Mouse (Mus musculus): ENCODE results near the gene Pam. TPM values are rescaled to one million over a fixed set of nuclear protein-coding genes. Genes with fewer than 3 reads are reported as not detected.

The Pam gene
- polyA plus RNA-seq, 1 experiment from 2014 or later = 34.4 TPM

DNA sequence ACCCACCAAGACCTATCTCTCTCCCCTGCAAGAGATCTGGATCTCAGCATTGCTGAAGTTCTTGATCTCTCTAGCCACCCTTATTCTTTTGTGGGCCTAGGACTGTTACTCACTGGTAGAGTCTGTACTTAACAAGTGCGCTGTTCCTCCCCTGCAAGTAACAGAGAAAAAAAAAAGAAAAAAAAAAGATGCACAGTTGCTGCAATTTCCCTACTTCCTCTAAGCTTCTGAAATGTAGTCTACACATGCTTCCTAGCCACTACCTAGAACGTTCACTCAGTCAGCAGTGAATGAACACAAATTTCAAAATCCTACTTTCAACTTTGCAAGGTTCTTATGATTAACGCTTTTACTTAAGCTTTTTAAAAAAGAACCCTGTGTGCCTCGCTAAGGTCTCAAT is 42.7 kb downstream of the Pam start:
- Histone ChIP-seq H3K4me1 (replicated peaks; ENCODE audit: control insufficient read depth, insufficient read depth, low read length) (peaks cover 14% of the 10 kb centered on the region), H3K9me3 (ENCODE audit: control insufficient read depth, low read length) (no peaks in the 10 kb centered on the region), H3K9ac (no peak overlapping the region), H3K27ac (no peak overlapping the region), H3K36me3 (replicated peaks; ENCODE audit: control insufficient read depth, insufficient read depth) (no peaks in the 10 kb centered on the region), H3K4me2 (replicated peaks) (no peak overlapping the region), H3K4me3 (replicated peaks; ENCODE audit: low read length) (no peak overlapping the region), H3K27me3 (ENCODE audit: control insufficient read depth, insufficient read depth, low read length) (no peaks in the 10 kb centered on the region)
- ATAC-seq (ENCODE audit: low FRiP score) (no peak), DNase-seq (ENCODE audit: low spot score) (no peak)
- 95% methylated on average over 4 of the region's 4 CpGs for WGBS

DNA sequence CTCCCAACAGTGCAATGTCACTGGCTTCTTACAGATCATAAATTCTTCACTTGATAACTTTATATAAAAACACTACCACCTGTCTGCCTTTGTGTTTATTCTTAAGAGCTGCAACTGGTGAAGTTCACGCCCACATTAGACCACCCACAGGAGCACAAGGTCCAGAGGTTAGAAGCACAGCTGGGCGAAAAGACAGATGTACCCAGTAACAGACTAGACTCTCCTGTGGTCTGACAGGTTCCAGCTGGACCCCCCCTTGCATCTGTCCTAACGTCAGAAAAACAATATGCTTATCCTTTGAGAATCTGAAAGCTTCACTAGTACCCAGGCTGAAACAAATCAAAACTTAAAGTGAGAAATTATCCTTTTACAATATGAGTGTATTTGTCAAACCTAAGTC is 44.4 kb downstream of the Pam start:
- H3K36me3 ChIP-seq (replicated peaks; ENCODE audit: control insufficient read depth, insufficient read depth) = no peaks in the 10 kb centered on the region
- ATAC-seq (ENCODE audit: low FRiP score) = no peak
- DNase-seq (ENCODE audit: low spot score) = no peak
- no peak overlapping the region for H3K4me3 ChIP-seq (replicated peaks; ENCODE audit: low read length)
- H3K27me3 ChIP-seq (ENCODE audit: control insufficient read depth, insufficient read depth, low read length) = no peaks in the 10 kb centered on the region
- H3K27ac ChIP-seq = no peak overlapping the region
- WGBS = 51% methylated on average over 3 of the region's 3 CpGs
- H3K9ac ChIP-seq = no peak overlapping the region
- no peak overlapping the region for H3K4me2 ChIP-seq (replicated peaks)
- H3K9me3 ChIP-seq (ENCODE audit: control insufficient read depth, low read length) = no peaks in the 10 kb centered on the region
- H3K4me1 ChIP-seq (replicated peaks; ENCODE audit: control insufficient read depth, insufficient read depth, low read length) = peaks cover 20% of the 10 kb centered on the region

- ATAC-seq (ENCODE audit: low FRiP score) (no peak), DNase-seq (ENCODE audit: low spot score) (no peak)
- 71% methylated on average over 7 of the region's 7 CpGs for WGBS
- no peak overlapping the region for H3K4me2 ChIP-seq (replicated peaks)
- peaks cover 20% of the 10 kb centered on the region for H3K4me1 ChIP-seq (replicated peaks; ENCODE audit: control insufficient read depth, insufficient read depth, low read length)
- no peak overlapping the region for H3K9ac ChIP-seq
- H3K36me3 ChIP-seq (replicated peaks; ENCODE audit: control insufficient read depth, insufficient read depth) = no peaks in the 10 kb centered on the region
- no peaks in the 10 kb centered on the region for H3K27me3 ChIP-seq (ENCODE audit: control insufficient read depth, insufficient read depth, low read length)
- 0 out of 2 replicates have a peak overlapping the region, but pooled peaks have one; percentile 79 for H3K27ac ChIP-seq
- no peak overlapping the region for H3K4me3 ChIP-seq (replicated peaks; ENCODE audit: low read length)
- H3K9me3 ChIP-seq (ENCODE audit: control insufficient read depth, low read length) = no peaks in the 10 kb centered on the region
Observed at GRCm38 (mm10) chr1:98049756-98050155, 45.7 kb downstream of the Pam start.

GRCm38 (mm10) chr1:98048218-98048801 is 47.1 kb downstream of the Pam start:
- peak; percentile 54 for ATAC-seq (ENCODE audit: low FRiP score)
- DNase-seq (ENCODE audit: low spot score) = peak; percentile 29
- H3K4me1 ChIP-seq (replicated peaks; ENCODE audit: control insufficient read depth, insufficient read depth, low read length) = peaks cover 20% of the 10 kb centered on the region
- 15% methylated on average over 5 of the region's 5 CpGs for WGBS
- H3K9me3 ChIP-seq (ENCODE audit: control insufficient read depth, low read length) = no peaks in the 10 kb centered on the region
- peak overlapping the region; percentile 40 for H3K4me2 ChIP-seq (replicated peaks)
- no peaks in the 10 kb centered on the region for H3K36me3 ChIP-seq (replicated peaks; ENCODE audit: control insufficient read depth, insufficient read depth)
- no peaks in the 10 kb centered on the region for H3K27me3 ChIP-seq (ENCODE audit: control insufficient read depth, insufficient read depth, low read length)
- peak overlapping the region; percentile 47 for H3K9ac ChIP-seq
- peak overlapping the region; percentile 79 for H3K27ac ChIP-seq
- H3K4me3 ChIP-seq (replicated peaks; ENCODE audit: low read length) = no peak overlapping the region

DNA sequence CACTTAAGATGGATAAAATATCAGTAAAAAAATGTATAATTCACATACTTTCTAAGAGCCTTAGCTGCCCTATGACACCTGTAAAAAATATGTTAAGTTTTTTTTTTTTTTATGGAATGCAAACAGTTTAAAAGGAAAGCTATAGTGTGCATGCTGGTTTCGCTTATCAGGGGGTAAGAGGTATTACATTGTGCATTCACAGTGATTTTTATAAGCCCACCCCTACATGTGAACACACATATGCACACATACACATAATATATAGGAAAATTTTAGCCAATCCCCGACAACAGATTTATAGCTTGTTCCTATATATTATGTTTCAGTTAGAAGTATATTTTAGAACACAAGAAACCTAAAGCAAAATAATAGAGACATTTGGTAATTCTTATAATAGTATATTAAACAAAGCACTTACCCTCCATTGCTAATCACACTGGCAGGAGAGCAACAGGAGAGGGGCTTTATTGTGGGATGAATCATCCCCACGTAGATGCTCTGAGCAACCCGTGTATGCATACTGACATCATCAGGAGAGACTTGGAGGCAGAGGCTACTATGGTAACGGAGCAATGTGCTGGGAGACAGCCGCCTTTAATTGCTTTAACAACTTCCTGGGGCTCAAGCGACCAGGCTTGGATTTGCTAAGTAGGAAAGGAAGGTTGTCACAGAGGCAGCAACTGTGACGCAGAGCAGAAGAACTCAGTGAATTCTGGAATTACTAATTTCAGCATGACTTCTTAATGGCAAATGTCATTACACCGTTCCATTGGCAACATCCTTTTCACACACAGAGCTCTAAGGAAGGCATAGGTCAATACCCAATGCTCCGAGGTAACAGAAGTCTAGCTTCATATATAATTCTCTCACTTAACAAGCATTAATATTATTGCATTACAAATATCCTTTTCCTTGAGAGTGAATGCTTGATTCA is 47.9 kb downstream of the Pam start:
- Histone ChIP-seq H3K4me1 (replicated peaks; ENCODE audit: control insufficient read depth, insufficient read depth, low read length) (peaks cover 20% of the 10 kb centered on the region), H3K27ac (peak overlapping the region; percentile 79), H3K27me3 (ENCODE audit: control insufficient read depth, insufficient read depth, low read length) (no peaks in the 10 kb centered on the region), H3K9me3 (ENCODE audit: control insufficient read depth, low read length) (no peaks in the 10 kb centered on the region), H3K4me3 (replicated peaks; ENCODE audit: low read length) (no peak overlapping the region), H3K9ac (peak overlapping the region; percentile 47), H3K36me3 (replicated peaks; ENCODE audit: control insufficient read depth, insufficient read depth) (no peaks in the 10 kb centered on the region), H3K4me2 (replicated peaks) (peak overlapping the region; percentile 40)
- 20% methylated on average over 10 of the region's 10 CpGs for WGBS
- peak; percentile 72 for DNase-seq (ENCODE audit: low spot score)
- ATAC-seq (ENCODE audit: low FRiP score) = peak; percentile 94

GRCm38 (mm10) chr1:98042425-98042824 is 53.0 kb downstream of the Pam start:
- no peak for DNase-seq (ENCODE audit: low spot score)

GRCm38 (mm10) chr1:98038252-98038651 is 57.2 kb downstream of the Pam start:
- WGBS = 85% methylated on average over 3 of the region's 3 CpGs
- no peaks in the 10 kb centered on the region for H3K27me3 ChIP-seq (ENCODE audit: control insufficient read depth, insufficient read depth, low read length)
- H3K4me2 ChIP-seq (replicated peaks) = no peak overlapping the region
- no peak overlapping the region for H3K9ac ChIP-seq
- DNase-seq (ENCODE audit: low spot score) (no peak), ATAC-seq (ENCODE audit: low FRiP score) (no peak)
- H3K4me3 ChIP-seq (replicated peaks; ENCODE audit: low read length) = no peak overlapping the region
- H3K9me3 ChIP-seq (ENCODE audit: control insufficient read depth, low read length) = no peaks in the 10 kb centered on the region
- H3K27ac ChIP-seq = no peak overlapping the region
- H3K36me3 ChIP-seq (replicated peaks; ENCODE audit: control insufficient read depth, insufficient read depth) = no peaks in the 10 kb centered on the region
- no peaks in the 10 kb centered on the region for H3K4me1 ChIP-seq (replicated peaks; ENCODE audit: control insufficient read depth, insufficient read depth, low read length)

More at GRCm38 (mm10) chr1:98042425-98042824, 53.0 kb downstream of the Pam start:
- H3K4me2 ChIP-seq (replicated peaks) = no peak overlapping the region
- no peaks in the 10 kb centered on the region for H3K27me3 ChIP-seq (ENCODE audit: control insufficient read depth, insufficient read depth, low read length)
- no peak overlapping the region for H3K9ac ChIP-seq
- H3K27ac ChIP-seq = no peak overlapping the region
- WGBS = 29% methylated on average over 2 of the region's 2 CpGs
- no peaks in the 10 kb centered on the region for H3K9me3 ChIP-seq (ENCODE audit: control insufficient read depth, low read length)
- H3K4me3 ChIP-seq (replicated peaks; ENCODE audit: low read length) = no peak overlapping the region
- no peaks in the 10 kb centered on the region for H3K36me3 ChIP-seq (replicated peaks; ENCODE audit: control insufficient read depth, insufficient read depth)
- H3K4me1 ChIP-seq (replicated peaks; ENCODE audit: control insufficient read depth, insufficient read depth, low read length) = peaks cover 3% of the 10 kb centered on the region
- ATAC-seq (ENCODE audit: low FRiP score) = no peak; the same call in 1 of the 2 replicates

GRCm38 (mm10) chr1:98035736-98036135 is 59.7 kb downstream of the Pam start:
- Histone ChIP-seq H3K27me3 (ENCODE audit: control insufficient read depth, insufficient read depth, low read length) (no peaks in the 10 kb centered on the region), H3K9ac (no peak overlapping the region), H3K36me3 (replicated peaks; ENCODE audit: control insufficient read depth, insufficient read depth) (no peaks in the 10 kb centered on the region), H3K9me3 (ENCODE audit: control insufficient read depth, low read length) (no peaks in the 10 kb centered on the region), H3K4me1 (replicated peaks; ENCODE audit: control insufficient read depth, insufficient read depth, low read length) (no peaks in the 10 kb centered on the region), H3K27ac (no peak overlapping the region), H3K4me3 (replicated peaks; ENCODE audit: low read length) (no peak overlapping the region), H3K4me2 (replicated peaks) (no peak overlapping the region)
- ATAC-seq (ENCODE audit: low FRiP score) = no peak
- 84% methylated on average over 2 of the region's 2 CpGs for WGBS
- no peak for DNase-seq (ENCODE audit: low spot score)

GRCm38 (mm10) chr1:98031802-98032201 is 63.6 kb downstream of the Pam start:
- H3K4me2 ChIP-seq (replicated peaks) = no peak overlapping the region
- peak; percentile 66 for ATAC-seq (ENCODE audit: low FRiP score)
- no peaks in the 10 kb centered on the region for H3K36me3 ChIP-seq (replicated peaks; ENCODE audit: control insufficient read depth, insufficient read depth)
- H3K27me3 ChIP-seq (ENCODE audit: control insufficient read depth, insufficient read depth, low read length) = no peaks in the 10 kb centered on the region
- no peak overlapping the region for H3K4me3 ChIP-seq (replicated peaks; ENCODE audit: low read length)
- H3K9me3 ChIP-seq (ENCODE audit: control insufficient read depth, low read length) = no peaks in the 10 kb centered on the region
- peak; percentile 60 for DNase-seq (ENCODE audit: low spot score)
- no peak overlapping the region for H3K27ac ChIP-seq
- 67% methylated on average over 8 of the region's 8 CpGs for WGBS
- no peak overlapping the region for H3K9ac ChIP-seq
- no peaks in the 10 kb centered on the region for H3K4me1 ChIP-seq (replicated peaks; ENCODE audit: control insufficient read depth, insufficient read depth, low read length)
